In genomic region chr17:17899268-17899667, GRCm38 (mm10) we compare ENCODE assay signal across 11 mouse cellular contexts. TPM values are rescaled to one million over a fixed set of nuclear protein-coding genes. Genes with fewer than 3 reads are reported as not detected.
A peak's percentile ranks its signal among the peaks of the same experiment; 100 is the strongest.
DNase-seq lines count a peak whose midpoint lies in the region; ATAC-seq lines count a peak whose summit lies in the region.
"Had no signal": no experiment of that assay in that cellular context is flagged by ENCODE, and none has a peak within 500 bp of the region (broad histone marks: within the 10 kb centered on the region; RNA-seq: fewer than 3 reads in every experiment).

No protein-coding gene starts in this region.

- ATAC-seq in megakaryocyte, adult 5-6 weeks (ENCODE audit: poor library complexity, severe bottlenecking): peak; percentile 22; the same call in 1 of the 2 replicates

- peak; percentile 42 to 48 for DNase-seq in cerebellum, postnatal 10 days
- no peak for DNase-seq in cerebellum, postnatal 25 days
- DNase-seq in layer of hippocampus, adult 9-11 months: peak; percentile 8
- no peak for DNase-seq in layer of hippocampus, adult 8-10 months (ENCODE audit: low spot score in 2 of 2)
- peak; percentile 45 for DNase-seq in MN1 (ENCODE audit: low spot score)
- DNase-seq in right cerebral cortex, postnatal 25 days: no peak
- DNase-seq in heart, adult 8-10 months (ENCODE audit: low spot score): no peak
- DNase-seq: gastrocnemius, postnatal 10 days had no signal

RNA-seq across cellular contexts. Expression of gene Fpr3, which starts 11.6 kb away (rescaled TPM):
- total RNA-seq in layer of hippocampus, adult 8-10 months (2022): not detected
- not detected in 2 replicates for total RNA-seq in megakaryocyte, adult 5-6 weeks (2015)
- total RNA-seq in megakaryocyte, adult 5-6 weeks (2017): not detected in 2 replicates
- total RNA-seq in heart, adult 8-10 months (2022): not detected
- total RNA-seq: adrenal gland, postnatal 4 days; gastrocnemius, postnatal 10 days; left cerebral cortex, postnatal 36 days had no signal

RNA-seq across cellular contexts. Expression of gene Fpr2, which starts 11.6 kb away (rescaled TPM):
- not detected for total RNA-seq in layer of hippocampus, adult 8-10 months (2022)
- total RNA-seq in megakaryocyte, adult 5-6 weeks (2015): 335 and 343 TPM in 2 replicates
- 80.8 and 91.0 TPM in 2 replicates for total RNA-seq in megakaryocyte, adult 5-6 weeks (2017)
- under 1 TPM in 2 of 4 experiments, not detected in 2; 0.32 to 0.38 TPM for total RNA-seq in heart, adult 8-10 months (2022)
- total RNA-seq: left cerebral cortex, postnatal 36 days had no signal

RNA-seq across cellular contexts. Expression of gene Fpr1, which starts 15.5 kb away (rescaled TPM):
- total RNA-seq in layer of hippocampus, adult 8-10 months (2022): not detected
- total RNA-seq in megakaryocyte, adult 5-6 weeks (2015): 65.4 and 74.3 TPM in 2 replicates
- total RNA-seq in megakaryocyte, adult 5-6 weeks (2017): 53.9 and 57.5 TPM in 2 replicates
- not detected for total RNA-seq in heart, adult 8-10 months (2022)
- total RNA-seq: left cerebral cortex, postnatal 36 days had no signal

RNA-seq across cellular contexts. Expression of gene Has1, which starts 44.3 kb away (rescaled TPM):
- under 1 TPM; 0.57 to 0.73 (median 0.60) TPM for total RNA-seq in layer of hippocampus, adult 8-10 months (2022)
- total RNA-seq in megakaryocyte, adult 5-6 weeks (2015): not detected in 2 replicates
- total RNA-seq in megakaryocyte, adult 5-6 weeks (2017): not detected in 2 replicates
- under 1 TPM in 3 of 4 experiments, not detected in 1; 0.57 to 0.97 (median 0.75) TPM for total RNA-seq in heart, adult 8-10 months (2022)

Comparison
In these comparisons a context has a peak if more than half of its experiments do, and no peak if none do; other contexts are left out.
1. DNase-seq: peak in cerebellum, postnatal 10 days (2 of 2), layer of hippocampus, adult 9-11 months (single experiment) and MN1 (single experiment); none in cerebellum, postnatal 25 days (0 of 2), layer of hippocampus, adult 8-10 months (0 of 2), right cerebral cortex, postnatal 25 days (single experiment) and heart, adult 8-10 months (single experiment).
2. RNA of gene Fpr2, which starts 11.6 kb away (total RNA-seq): 80.8 to 343 TPM in megakaryocyte, adult 5-6 weeks; 0.32 to 0.38 TPM in heart, adult 8-10 months and not detected in layer of hippocampus, adult 8-10 months; every median in the first group is over 10 times any median in the second.
3. RNA of gene Fpr1, which starts 15.5 kb away (total RNA-seq): 53.9 to 74.3 TPM in megakaryocyte, adult 5-6 weeks; not detected in heart, adult 8-10 months and not detected in layer of hippocampus, adult 8-10 months; every median in the first group is over 10 times any median in the second.